Mouse (Mus musculus) embryo, embryonic 11.5 days (tissue): ENCODE results near the gene Trp53rka.

Source experiments
- DNase-seq: peaks from one replicate; pipeline ENCODE4 v3.0.0-alpha.2; 2012; ENCODE audit warnings: low read depth, low spot score

Trp53rka gene

DNA sequence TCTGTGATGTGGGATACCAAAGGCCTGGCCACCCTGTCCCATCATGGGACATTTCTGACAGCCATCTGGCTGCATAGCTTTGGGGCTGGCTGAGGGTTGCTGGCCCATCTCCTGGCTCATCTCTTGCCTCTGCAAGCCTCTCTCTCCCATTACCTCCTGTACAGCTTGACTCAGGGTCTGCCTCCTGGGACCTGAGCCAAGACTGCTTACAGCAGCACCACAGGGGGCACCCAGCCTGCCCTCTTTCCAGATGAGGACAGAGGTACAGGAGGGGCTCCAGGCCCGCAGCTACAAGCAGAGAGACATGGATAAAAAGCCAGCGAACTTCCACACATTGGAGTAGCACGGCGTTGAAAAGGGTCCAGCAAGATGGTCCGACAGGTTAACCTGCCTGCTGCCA lies 6.7 kb downstream of the Trp53rka start:
- no peak for DNase-seq

DNA sequence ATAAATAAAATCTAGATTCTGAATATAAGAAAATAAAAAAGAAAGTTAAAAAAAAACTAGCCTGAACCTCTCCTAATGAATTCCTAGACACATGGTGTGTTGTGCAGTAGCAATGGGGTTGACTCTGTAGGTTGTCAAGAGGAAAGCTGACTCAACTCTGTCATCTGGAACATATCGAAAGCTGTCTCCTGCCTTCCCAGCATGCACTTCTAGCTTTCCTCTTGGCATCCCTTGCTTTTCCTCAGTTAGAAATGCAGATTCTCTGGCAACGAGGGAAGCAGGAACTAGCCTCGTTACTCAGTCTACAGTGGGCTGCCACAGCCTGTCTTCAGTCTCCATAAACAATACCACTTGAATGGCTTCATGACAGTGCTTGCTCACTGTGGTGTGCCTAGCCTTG lies 7.3 kb downstream of the Trp53rka start:
- DNase-seq, result no peak

DNA sequence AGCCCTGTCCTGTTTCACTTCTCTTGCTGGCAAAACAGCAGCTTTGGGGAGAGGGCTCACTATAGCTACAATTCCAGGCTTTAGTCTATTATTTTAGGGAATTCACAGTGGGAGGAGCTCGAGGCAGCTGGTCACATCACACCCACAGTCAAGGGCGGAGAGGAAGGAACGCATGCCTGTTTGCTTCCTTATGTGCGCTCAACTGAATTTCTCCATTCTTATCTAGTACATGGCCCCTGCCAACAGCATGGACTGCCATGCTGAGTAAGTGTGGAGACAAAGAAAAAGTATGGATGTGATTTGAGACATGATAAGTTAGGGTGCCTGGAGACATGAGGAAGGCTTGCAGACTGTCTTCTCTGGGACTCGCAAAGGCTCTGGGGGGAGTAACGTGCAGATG lies 9.0 kb downstream of the Trp53rka start:
- no peak for DNase-seq

DNA sequence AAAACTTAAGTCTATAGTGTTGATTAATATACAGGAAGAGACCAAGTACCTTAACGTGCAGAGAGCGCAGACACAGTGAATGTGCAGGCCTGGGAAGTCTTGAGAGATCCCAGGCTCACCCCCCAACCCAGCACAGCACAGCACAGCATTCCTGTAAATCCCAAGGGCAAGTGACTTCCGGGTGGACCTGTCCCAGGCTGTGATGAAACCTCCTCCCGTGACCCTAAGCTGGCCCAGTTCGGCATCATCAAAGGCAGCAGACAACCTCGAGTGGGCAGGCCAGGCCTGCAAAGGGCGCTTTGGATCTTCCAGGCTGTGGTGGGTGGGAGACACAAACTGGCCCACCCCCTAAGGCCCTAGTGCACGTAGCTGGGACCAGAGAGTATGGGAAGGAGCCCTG lies 11.1 kb downstream of the Trp53rka start:
- DNase-seq, result no peak

DNA sequence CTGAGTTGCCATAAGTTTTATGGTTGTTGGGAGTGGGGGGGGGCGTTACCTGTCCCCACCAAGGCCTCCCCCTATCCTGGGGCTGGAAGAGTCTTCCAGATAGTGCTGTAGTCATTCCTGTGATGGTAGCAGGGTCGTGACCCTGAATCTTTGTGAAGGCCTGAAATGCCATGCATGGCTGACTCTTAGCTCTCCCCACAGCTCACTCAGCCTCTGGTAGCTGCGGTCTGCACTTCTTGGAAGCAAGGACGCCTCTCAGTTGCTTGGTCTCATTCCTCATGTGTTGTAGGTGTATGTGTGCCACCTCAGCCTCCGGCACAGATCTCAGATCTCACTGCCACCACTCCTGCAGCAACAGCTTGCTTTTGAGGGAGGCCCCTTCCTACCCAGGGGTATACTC lies 17.3 kb downstream of the Trp53rka start:
- no peak for DNase-seq

DNA sequence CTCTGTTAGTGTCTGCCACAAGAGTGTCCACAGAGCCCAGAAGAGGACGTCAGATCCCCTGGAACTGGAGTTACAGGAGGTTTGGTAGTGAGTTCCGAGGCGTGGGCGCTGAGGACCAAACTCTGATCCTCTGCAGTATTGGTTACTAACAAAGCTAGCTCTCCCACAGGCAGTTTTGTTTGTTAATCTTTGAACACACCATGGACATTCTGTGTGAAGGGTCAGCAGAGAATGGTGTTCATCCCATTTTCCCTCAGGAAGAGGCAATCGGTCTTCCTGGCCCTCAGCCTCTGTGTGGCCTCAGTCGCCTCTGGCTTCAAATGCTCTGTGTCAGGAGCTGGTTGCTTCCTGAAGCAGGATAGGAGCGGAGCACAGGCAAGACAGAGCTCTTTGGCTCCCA lies 17.7 kb downstream of the Trp53rka start:
- no peak for DNase-seq

DNA sequence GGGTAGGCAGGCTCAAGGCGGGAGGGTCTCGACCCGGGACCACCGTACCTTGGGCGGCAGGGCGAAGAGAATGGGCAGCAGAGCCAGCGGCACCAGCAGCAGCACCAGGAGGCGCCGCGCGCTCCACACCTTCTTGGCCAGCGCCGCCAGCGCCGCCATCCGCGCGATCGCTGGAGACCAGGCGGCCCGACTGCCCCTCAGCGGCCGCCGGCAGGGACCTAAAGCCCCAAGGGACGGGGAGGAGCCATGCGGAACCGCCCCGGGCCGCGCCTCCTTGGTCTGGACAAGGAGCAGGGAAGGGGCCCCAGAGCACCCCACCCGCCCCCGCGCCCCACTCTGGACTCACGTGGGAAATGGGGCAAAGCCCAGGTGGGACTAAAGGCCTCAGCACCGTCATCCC lies 20.1 kb downstream of the Trp53rka start, which contains the start of gene Slc13a3:
Slc13a3 (minus strand) TSS at position 228 of the 400 bp plus-strand sequence.
- DNase-seq, result no peak

DNA sequence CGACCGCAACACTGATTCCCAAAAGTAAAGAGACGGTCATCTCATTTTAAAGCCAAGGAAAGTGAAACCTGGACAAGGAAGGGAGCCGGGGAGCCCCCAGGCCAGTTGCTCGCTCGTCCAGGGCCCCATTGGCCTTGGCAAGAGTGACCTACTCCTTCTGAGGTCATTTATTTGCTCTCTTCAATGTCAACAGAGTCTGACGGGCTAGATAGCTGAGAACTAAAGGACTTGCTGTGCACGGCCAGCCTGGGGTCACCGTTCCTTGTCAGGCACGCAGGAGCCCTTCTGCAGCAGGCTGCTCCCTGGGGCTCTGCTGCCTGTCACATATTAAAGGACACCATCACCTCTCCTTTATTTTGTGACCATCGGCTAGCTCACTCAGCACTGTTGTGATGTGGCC lies 21.2 kb downstream of the Trp53rka start:
- no peak for DNase-seq

DNA sequence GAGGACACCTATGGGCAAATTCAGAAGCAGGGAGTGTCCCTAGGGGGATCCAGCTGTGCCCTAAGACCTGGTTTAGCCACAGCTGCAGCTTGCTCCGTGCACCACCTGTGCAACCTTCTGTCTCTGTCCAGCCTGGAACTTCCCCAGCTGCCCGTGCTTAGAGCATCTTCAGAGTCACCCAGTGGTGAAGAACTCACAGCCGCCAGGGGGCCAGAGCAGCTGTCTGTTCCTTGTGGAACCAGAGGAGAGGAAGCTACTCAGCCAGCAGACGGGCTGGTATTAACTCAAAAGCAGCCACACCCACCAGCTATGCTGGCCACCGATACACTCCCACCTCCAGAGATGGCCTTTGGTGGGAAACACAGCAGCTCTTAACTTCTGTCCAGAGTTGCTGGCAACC lies 23.0 kb downstream of the Trp53rka start:
- DNase-seq, result no peak

DNA sequence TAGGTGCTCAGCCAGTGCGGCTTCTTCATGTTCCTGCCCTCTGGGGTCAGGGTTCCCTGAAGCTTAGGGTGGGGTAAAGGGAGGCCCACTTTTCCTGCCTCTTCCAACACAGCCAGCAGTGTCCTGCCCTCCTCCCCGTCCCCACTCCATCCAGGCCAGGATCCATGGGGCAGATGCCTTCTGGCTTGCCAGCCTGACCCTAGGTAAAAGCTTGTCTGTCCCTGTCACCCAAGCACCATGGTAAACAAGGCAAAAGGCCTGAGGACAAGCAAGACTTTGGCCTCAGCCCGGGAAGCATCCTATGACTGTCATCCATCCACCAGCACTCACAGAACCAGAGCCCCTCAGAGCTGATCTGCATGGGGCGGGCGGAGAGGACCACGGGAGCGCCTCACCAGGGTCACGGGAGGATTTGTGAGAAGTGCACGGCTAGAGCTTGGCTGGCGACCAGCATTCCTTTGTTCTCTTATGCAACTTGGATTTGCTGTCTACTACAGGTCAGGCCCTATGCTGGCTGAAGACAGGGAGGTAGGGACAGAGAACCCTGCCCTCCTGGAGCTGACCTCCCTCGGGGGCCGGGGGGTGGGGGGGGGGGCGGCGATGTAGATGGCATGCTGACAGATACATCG lies 25.2 kb downstream of the Trp53rka start:
- DNase-seq, result no peak

DNA sequence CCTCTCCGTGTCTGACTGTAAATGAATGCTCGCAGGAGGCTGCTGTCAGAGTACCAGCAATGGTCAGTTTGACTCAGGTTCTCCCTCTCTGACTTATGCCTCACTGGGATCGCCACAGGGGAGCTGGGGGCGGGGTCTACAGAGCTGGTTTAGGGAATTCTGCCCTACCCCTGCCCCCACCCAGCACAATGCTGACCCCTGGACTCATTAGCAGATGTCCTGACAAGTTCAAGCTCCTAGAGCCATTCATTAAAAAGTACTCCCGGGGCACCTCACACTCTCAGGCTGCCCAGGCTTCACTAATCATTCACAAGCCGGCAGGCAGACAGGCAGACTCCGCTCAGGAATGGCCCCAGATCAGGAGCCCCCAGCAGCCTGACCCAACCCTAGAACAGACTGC lies 33.5 kb downstream of the Trp53rka start:
- no peak for DNase-seq

DNA sequence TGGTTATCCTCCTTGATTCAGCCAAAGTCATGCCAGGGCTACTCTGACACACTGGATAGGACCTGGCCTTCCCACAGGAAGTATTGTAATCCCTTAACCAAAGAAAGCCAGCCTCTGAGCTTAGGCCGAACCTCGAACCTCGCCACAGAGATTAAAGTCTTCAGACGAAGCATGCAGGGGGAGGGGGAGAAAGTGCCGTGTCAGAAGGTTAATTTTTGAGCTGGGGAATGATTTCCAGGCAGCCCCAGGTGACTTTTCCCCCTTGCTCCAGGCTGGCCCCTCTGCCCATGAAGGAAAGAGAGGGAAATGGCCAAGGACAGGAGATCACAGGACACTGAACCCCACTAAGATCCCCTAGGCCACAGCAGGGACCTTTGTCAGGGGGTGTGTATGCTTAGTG lies 34.9 kb downstream of the Trp53rka start:
- DNase-seq, result no peak

DNA sequence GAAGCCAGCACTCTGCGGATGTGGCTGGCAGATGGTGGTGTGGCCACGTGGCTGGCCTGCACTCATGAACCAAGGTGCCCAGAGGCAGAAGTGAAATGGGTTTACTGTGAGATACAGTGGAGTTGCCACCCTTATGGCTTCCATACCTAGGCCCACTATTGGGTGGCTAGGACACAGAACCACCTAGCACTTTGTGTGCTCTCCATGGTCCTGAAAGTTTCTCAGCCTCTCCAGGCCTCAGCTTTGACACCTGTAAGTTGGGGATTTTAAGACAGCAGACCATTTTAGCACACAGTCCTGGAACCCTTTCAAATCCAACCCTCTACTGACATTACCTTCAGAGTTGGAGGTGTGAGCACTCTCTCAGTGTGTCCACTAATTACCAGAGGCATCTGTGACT lies 36.4 kb downstream of the Trp53rka start:
- DNase-seq, result peak; percentile 27

DNA sequence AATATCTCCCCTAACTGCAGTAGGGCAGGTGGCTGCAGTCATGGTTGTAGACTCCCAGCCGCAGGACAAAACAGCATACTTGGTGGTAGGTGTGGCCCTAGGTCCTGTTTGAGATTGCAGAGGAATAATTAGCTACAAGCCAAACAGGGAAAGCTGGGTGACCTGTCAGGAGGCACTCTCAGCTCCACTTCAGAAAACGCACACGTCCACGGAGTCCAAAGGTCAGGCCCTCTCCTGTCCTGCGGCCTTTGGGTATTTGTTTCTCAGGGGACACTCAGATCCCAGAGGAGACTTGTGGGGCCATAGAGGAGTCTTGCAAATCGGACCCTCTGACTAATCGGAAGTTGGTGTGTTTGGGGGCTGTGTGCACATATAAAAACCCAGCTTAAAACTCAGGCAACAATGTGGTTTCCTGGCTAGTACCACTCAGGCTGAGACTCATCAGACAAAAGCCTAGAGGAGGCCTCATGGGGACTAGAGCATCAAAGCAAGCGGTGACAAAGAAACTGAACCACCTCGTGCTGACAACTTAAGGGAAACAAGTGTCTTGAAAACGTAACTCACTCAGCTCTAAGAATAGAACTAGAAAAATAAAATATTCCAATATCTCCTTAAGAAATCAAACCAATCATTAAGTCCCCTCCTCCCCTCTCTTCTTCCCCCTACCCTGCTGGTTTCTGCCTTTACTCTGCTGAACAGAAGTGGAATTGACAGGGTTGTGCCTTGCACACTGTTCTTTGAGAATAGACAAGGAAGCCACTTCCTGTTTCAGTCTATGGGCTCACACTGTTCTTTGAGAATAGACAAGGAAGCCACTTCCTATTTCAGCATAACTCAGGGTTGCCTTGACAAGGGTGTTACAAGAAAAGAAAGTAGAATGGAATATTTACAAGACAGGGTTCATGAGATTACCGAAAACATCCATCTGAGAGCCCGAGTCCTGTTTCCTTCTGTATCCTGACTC lies 40.1 kb downstream of the Trp53rka start:
- DNase-seq, result no peak

DNA sequence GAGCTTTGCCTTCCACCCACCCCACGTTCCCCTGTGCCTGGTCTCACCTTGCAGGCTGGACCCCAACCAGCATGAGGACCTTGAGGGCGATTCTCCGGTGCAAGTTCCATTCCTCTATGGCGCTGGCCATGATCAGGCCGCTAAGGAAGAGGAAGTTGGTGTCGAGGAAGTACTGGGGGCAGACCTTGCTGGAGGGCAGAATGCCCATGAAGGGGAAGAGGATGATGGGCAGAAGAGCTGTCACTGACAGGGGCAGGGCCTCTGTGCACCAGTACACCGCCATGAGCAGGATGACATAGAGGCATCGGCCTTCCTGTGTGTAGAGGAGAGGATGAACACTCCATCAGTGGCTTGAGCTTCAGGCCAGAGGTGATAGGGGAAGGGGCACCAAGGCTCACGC lies 44.6 kb downstream of the Trp53rka start:
- no peak for DNase-seq

DNA sequence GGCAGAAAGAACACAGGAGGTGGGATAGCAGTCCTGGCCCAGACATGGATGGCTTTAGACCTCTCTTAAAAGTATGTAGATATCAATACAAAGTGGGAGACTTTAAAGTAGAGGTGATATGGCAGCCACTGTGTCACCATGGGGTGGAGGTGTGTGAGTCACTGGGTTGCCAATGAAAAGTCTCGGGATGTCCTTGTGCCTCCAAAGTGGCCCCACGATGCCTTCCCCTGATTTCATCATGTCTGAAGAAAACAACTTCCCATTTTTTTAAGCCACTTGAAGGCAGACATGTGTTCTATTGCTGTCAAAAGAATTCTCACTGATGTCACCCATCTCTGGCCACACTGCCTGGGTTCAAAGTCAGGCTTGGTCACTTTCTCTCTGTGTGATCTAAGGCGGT lies 48.3 kb downstream of the Trp53rka start:
- no peak for DNase-seq

DNA sequence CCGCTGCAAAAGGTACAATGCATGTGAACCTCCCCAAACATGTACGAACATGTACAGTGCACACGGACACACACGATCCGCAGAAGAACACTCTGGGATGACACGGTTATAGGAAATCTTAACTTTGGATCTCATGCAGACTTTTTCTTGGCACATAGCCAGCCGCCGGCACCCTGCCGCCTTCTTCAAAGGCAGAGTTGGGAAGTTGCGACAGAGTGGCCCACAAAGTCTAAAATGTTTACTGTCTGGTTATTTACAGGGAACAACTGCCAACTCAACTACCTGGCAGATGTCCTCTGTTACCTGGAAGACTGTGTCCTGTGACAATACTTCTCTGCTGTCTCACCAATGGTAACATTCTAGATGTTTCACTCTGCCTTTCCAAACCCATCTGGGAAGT lies 50.1 kb downstream of the Trp53rka start:
- DNase-seq, result no peak

DNA sequence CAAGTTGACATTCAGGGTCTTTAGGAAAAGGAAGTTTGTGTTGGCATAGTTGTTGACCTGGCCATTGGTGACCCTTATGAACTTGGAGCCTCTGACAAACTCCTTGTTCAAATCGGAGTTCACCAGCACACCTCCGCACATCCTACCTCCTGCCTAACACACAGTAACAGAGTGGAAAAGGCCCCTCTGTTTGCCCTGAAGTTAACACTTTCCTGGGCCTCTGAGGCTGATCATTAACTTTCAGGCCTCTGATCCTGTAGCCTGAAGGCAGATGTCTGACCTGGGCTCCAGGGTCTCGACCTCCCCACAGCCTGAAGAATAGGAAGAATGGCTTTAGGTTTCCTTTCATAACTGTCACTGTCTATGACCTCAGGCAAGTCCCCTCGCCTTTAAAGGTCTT lies 51.5 kb downstream of the Trp53rka start:
- DNase-seq, result no peak
